Mouse (Mus musculus): ENCODE measurements at regions not wholly inside any gene's neighbourhood (a gene's known extent, or its start where the extent isn't known, plus 50 kb on each side); places are given as distances from the start of the nearest gene placed in this dataset.

DNA sequence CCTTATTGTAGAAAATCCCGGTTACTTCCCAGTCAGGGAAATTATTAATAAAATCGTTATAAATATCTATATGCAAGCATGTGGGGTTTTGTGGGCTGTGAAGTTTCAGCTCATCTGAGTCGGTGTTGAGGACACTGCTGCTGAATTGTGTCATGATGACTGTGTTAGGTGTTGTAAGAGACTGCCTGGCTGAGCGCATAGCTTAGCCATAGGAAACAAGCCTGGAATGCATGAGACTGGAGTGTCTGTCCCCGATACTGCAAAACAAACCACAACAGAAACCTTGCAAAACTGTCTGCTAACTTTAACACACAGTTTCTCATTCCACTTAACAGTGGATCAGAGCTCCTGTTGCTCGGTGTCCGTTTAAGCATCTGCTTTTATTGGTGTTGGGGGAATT is 271.9 kb upstream of the Erbb4 start:
- WGBS, result 80% methylated on average over 7 of the region's 7 CpGs

GRCm38 (mm10) chr1:69376923-69377706 is 269.3 kb upstream of the Erbb4 start:
- WGBS, result 96% methylated on average over 46 of the region's 46 CpGs
- no peak for DNase-seq (ENCODE audit: low read depth, low spot score)

More for the DNA sequence above, 271.9 kb upstream of the Erbb4 start:
- DNase-seq (ENCODE audit: low read depth, low spot score), result no peak

DNA sequence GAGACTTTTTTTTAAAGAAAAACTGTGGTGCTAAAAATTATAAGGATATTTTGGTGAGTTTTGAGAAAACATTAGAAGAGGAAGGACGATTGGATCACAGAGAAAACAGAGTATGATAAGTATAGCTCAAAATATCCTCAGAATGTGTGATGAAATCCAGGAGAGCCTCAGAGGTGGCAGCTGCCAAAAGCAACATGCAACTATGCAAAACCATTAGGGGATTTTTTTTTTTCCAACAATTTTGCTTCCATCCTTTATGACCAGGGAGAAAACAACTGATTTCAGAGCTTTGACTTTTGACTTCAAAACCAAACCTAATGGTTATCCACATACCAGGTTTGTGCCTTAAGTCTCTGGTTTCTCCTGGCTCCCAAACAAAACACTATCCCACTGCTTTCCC is 267.4 kb upstream of the Erbb4 start:
- 44% methylated on average over 1 of the region's 1 CpGs for WGBS
- no peak for DNase-seq (ENCODE audit: low read depth, low spot score)

- DNase-seq (ENCODE audit: low read depth, low spot score), result no peak
- 88% methylated on average over 2 of the region's 2 CpGs for WGBS
These were observed 262.2 kb upstream of the Erbb4 start for GRCm38 (mm10) chr1:69370078-69370477.

GRCm38 (mm10) chr1:69367531-69367930 is 259.7 kb upstream of the Erbb4 start:
- no peak for DNase-seq (ENCODE audit: low read depth, low spot score)
- 51% methylated on average over 1 of the region's 1 CpGs for WGBS

DNA sequence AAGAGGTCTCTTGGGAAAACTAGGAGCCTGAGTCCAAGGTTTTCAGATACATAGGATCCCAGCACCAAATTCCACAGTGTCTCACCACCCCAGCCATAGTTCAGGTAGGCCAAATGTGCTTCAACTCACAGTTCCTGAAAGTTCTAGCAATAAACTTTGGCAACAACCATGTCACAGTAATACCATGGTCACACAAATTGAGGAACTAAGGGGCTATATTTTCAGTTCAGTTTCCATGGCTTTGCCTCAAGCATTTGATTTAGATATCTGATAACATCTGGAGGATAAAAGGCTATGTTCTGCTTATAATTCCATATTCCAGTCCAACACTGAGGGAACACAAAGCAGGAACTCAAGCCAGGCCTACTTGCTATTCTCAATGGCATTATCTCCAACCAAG is 256.2 kb upstream of the Erbb4 start:
- no peak for DNase-seq (ENCODE audit: low read depth, low spot score)

DNA sequence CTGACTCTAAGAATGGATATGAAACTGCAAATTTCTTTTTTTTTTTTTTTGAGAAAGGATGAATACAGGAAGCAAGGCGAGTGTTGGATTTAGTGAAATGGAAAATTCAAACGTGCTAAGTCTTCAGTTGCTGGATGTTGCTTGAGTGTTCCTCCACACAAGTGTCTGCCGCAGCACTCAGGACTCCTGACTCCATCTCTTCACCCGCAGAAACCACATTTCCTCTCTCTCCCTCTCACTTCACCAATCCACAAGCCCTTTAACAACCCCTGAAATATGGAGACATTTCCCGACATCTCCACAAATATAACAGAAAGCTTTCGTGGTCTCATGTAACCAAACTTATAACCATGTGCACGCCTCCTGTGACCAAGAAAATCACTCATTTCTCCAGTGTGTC is 249.7 kb upstream of the Erbb4 start:
- WGBS, result 75% methylated on average over 7 of the region's 7 CpGs
- DNase-seq (ENCODE audit: low read depth, low spot score), result no peak

DNA sequence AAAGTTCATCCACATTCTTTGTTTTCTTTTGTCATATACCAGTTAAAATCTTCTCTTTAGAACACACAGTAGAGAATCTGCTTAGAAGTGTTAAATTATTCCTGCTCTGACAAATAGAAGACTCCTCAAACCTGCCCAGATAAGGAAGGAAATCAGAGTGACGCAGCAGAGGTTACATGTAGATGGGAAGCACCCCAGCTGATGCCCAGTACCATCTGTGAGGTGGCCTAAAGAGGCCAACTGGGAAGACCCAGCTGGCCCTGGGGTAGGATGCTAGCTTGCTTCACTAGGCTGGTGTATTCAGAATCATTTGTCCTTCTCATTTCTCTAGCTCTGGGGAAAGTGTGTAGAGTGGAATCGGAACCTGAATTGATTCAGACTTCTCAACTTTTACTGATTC is 242.6 kb upstream of the Erbb4 start:
- 88% methylated on average over 2 of the region's 2 CpGs for WGBS
- DNase-seq (ENCODE audit: low read depth, low spot score), result no peak

- 87% methylated on average over 6 of the region's 6 CpGs for WGBS
These were observed 242.0 kb upstream of the Erbb4 start for GRCm38 (mm10) chr1:69349826-69350225.

DNA sequence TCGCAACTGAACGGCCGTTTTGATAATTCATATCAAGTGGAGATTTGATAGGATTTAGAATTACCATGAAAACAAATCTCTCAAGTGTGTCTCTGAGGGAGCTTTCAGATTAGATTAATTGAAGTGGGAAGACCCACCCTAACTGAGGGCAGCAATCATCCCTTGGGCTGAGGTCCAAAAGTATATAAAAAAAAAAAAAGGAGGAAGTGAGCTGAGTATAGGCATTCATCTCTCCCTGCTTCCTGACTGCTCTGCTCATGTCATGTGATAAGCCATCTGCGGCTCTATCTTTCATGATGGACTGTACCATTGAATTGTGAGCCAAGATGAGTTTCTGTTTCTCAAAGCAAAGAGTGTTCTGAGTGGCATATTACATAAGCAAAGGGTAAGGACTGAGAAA is 234.2 kb upstream of the Erbb4 start:
- WGBS, result 77% methylated on average over 4 of the region's 4 CpGs
- DNase-seq (ENCODE audit: low read depth, low spot score), result no peak

More at GRCm38 (mm10) chr1:69349826-69350225, 242.0 kb upstream of the Erbb4 start:
- no peak for DNase-seq (ENCODE audit: low read depth, low spot score)

- 90% methylated on average over 4 of the region's 4 CpGs for WGBS
These were observed 232.6 kb upstream of the Erbb4 start for GRCm38 (mm10) chr1:69340481-69340880.

GRCm38 (mm10) chr1:69331418-69332254 is 223.8 kb upstream of the Erbb4 start:
- DNase-seq (ENCODE audit: low read depth, low spot score), result no peak
- WGBS, result 24% methylated on average over 11 of the region's 11 CpGs

More at GRCm38 (mm10) chr1:69340481-69340880, 232.6 kb upstream of the Erbb4 start:
- DNase-seq (ENCODE audit: low read depth, low spot score), result no peak

- no peak for DNase-seq (ENCODE audit: low read depth, low spot score)
- WGBS, result 76% methylated on average over 3 of the region's 3 CpGs
These were observed 221.5 kb upstream of the Erbb4 start for GRCm38 (mm10) chr1:69329399-69329798.

DNA sequence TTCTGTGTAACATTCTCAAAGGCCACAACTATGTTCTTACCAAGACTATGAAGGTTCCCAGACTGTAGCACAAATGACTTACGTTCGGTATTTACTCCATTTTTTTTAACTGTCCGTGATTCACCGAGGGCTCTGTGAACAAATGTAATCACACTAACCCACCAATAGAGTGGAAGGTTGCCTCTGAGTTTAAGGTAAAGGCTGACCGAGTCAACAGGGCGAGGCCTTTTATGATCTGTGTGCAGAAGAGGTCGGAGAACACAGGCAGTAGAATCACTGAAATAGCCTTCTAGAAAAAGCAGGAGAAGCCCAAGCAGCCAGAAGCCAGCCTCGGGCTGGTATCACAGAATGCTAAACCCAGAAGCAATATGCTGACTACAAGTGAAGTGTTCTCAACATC is 218.9 kb upstream of the Erbb4 start:
- peak; percentile 70 for DNase-seq (ENCODE audit: low read depth, low spot score)
- 24% methylated on average over 8 of the region's 8 CpGs for WGBS

DNA sequence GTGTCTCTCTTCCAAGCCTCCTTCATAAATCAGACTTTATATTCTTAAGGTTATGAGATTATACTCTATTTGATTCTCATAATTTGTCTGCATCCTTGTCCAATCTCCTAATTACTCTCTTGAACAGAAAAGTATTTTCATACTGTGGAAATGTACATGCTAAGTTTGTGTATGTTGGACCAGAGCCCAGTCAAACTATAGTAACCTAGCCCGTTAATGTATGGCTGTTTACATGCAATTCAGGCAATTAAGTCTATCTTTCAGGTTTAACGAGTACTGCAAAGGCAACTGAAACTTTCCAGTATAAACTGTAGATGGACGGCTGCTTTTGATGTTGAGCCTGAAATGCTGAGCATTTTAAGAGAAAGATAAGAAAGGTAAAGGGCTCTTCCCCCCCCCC is 211.7 kb upstream of the Erbb4 start:
- 10% methylated on average over 3 of the region's 3 CpGs for WGBS
- no peak for DNase-seq (ENCODE audit: low read depth, low spot score)

DNA sequence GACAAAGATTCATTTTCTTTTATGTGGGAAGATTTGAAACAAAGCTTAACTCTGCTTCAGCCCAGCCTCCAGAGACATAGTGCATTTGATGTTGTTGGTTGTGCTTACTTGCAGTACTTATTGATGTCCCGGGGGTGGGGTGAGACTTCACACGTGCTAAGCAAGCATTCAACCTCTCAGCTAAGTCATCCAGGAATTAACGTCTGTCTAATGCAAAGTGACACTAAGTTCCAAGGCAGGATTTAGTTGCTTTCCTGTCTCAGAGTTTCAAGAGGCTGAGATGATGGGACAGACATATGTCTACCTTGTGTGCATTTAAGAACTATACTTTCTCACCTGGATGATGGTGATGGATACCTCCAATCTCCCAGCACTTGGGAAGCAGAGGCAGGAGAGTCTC is 189.0 kb upstream of the Erbb4 start:
- DNase-seq (ENCODE audit: low read depth, low spot score), result no peak
- 75% methylated on average over 3 of the region's 3 CpGs for WGBS

DNA sequence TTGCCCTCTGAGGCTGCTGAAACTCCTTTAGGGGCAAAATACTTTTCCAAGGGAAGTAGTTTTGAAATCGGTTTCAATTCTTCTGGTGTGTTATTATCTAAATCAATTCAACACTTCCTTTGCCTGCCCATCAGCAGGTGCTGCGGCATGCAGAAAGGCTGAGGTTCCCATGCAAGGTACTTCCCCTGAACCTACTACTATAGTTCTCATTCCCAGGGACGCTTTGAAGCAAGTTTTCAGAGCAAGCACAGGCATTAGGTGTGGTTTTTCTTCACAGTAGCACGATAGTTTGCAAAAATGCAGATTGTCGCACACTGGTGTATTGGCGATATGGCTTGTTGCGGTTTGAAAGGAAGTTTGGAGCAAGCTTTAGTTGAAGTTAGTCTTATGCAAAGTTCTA is 183.5 kb upstream of the Erbb4 start:
- WGBS, result 79% methylated on average over 7 of the region's 7 CpGs
- no peak for DNase-seq (ENCODE audit: low read depth, low spot score)

DNA sequence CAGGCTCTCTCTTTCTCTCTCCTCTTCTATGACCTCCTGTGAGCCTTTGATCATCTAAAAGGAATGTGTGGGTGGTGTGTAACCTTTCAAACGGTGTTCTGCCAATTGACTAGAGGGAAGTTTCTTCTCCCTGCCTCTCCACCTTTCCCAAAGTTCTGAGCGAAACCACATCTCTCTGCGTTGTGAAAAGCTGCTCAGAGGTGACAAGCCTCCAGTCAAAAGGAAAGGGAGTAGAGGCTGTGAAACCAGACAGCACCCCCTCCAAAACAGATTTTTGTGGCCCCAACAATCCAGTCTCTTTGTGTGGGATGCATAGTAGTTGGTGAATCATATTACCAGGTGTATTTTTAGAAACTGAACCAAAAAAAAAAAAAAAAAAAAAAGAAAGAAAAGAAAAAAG is 178.5 kb upstream of the Erbb4 start:
- 34% methylated on average over 3 of the region's 3 CpGs for WGBS

DNA sequence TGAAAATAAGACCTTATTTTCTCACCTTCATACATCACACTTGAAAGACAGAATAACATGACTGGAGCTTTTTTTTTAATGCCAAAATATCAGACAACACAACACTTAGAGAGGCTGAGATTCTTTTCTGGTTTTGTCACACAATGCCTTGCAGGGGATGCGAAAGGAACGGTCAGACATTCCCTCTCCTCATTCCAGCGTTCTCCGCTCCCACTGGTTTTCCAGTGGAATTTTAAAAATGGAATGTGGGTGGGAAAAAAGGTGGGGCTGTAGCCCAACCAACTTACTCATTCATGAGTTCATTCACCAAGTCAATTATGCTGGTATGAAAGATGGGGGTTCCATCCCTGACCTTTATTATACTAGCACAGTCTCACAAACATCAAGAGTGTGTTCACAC is 169.6 kb upstream of the Erbb4 start:
- DNase-seq (ENCODE audit: low read depth, low spot score), result no peak
- WGBS, result 77% methylated on average over 4 of the region's 4 CpGs

More for the DNA sequence above, 178.5 kb upstream of the Erbb4 start:
- DNase-seq (ENCODE audit: low read depth, low spot score), result no peak

- DNase-seq (ENCODE audit: low read depth, low spot score), result no peak
- WGBS, result 61% methylated on average over 5 of the region's 5 CpGs
These were observed 139.8 kb upstream of the Erbb4 start for GRCm38 (mm10) chr1:69247691-69248090.
